Mouse (Mus musculus): Measurements from ENCODE around the gene Svs5. TPM values are rescaled to one million over a fixed set of nuclear protein-coding genes. Genes with fewer than 3 reads are reported as not detected.

The Svs5 gene
- polyA plus RNA-seq, 1 experiment from 2014 or later, result not detected

DNA sequence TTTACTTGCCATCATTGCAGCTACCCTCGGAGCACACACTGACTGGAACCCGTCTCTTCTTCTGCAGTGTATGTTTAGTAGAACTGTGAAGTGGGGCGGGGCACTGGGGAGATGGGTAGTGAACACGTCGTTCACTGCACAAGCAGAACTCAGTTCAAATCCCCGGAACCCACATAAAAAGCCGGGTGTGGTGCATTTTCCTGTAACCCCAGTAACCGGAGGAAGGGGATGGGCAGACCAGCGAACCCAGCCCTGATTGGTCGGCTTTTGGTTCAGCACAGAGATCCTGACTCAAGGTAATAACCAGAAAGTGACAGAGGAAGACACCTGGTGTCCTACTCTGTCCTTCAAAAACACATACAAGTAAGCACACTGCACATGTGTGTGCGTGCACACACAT is 20.8 kb downstream of the Svs5 start:
- H3K4me3 ChIP-seq (ENCODE audit: low read length), result no peak overlapping the region
- no peaks in the 10 kb centered on the region for H3K4me1 ChIP-seq (ENCODE audit: control insufficient read depth, insufficient read depth, low read length)
- H3K27ac ChIP-seq (ENCODE audit: low read length), result no peak overlapping the region
- 83% methylated on average over 11 of the region's 11 CpGs for WGBS
- no peaks in the 10 kb centered on the region for H3K36me3 ChIP-seq (ENCODE audit: control insufficient read depth, insufficient read depth)
- no peak overlapping the region for H3K4me2 ChIP-seq (ENCODE audit: low read depth, low read length)
- H3K9me3 ChIP-seq (replicated peaks; ENCODE audit: control insufficient read depth, low read length), result no peaks in the 10 kb centered on the region; the same call in 1 of the 2 replicates
- no peaks in the 10 kb centered on the region; the same call in 1 of the 2 replicates for H3K27me3 ChIP-seq (ENCODE audit: control insufficient read depth, insufficient read depth, low read length)
- no peak overlapping the region for H3K9ac ChIP-seq (ENCODE audit: low read length)
- no peak for ATAC-seq (replicated peaks; ENCODE audit: extremely low read depth, insufficient read depth, low FRiP score)

DNA sequence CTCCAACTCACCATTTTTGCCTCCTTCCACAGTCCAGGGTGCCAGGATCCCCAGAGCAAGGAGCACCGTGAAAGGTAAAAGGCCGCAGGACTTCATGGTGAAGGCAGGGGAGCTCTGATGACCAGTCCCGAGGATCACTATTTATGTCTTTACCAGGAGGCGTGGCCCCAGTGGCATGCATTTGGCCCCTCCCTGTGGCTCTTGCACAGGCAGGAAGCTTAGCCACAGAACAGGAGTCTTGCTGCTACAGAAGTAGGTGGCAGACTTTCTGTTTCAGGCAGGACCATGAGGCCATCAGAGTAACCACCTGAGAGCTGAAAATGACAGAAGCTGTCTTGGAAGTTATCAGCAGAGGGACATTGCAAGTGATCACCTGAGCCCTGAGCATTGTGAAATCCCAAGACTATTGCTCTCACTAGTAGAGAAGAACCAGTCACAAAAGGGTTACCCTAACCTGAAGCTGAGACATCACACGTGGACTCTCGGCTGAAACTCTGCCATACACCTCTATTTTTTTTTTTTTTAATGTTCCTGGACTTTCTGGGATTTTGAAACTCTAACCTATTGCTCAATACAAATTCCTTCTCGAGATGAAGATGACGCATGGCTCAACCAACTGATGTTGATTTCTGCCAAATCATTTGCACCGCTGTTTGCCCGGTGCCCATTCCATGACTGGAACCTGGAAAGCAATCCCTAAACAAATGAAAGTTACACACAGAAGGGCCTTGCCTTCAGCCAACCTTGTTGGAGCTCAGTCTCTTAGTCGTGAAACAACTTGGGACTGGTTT is 23.8 kb downstream of the Svs5 start:
- Histone ChIP-seq H3K4me2 (ENCODE audit: low read depth, low read length) (no peak overlapping the region), H3K4me3 (ENCODE audit: low read length) (no peak overlapping the region), H3K9ac (ENCODE audit: low read length) (no peak overlapping the region), H3K27me3 (ENCODE audit: control insufficient read depth, insufficient read depth, low read length) (no peaks in the 10 kb centered on the region; the same call in none of the 2 replicates), H3K4me1 (ENCODE audit: control insufficient read depth, insufficient read depth, low read length) (no peaks in the 10 kb centered on the region), H3K27ac (ENCODE audit: low read length) (no peak overlapping the region), H3K36me3 (ENCODE audit: control insufficient read depth, insufficient read depth) (no peaks in the 10 kb centered on the region), H3K9me3 (replicated peaks; ENCODE audit: control insufficient read depth, low read length) (no peaks in the 10 kb centered on the region)
- ATAC-seq (replicated peaks; ENCODE audit: extremely low read depth, insufficient read depth, low FRiP score), result no peak
- 70% methylated on average over 11 of the region's 11 CpGs for WGBS

DNA sequence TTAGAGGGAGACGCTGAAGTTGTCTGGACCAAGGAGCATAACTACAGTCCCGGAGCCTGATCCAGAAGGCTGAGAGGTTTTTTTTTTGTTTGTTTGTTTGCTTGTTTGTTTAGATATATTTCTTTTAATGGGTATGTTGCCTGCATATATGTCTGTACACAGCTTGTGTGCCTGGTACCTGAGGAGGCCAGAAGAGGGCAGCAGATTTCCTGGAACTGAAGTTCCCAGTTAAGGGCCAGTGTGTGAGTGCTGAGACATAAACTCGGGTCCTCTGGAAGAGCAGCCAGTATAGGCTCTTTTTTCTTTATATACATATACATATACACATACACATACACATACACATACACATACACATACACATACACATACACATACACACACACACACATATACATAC is 25.8 kb downstream of the Svs5 start:
- no peak for ATAC-seq (replicated peaks; ENCODE audit: extremely low read depth, insufficient read depth, low FRiP score)
- Histone ChIP-seq H3K27ac (ENCODE audit: low read length) (no peak overlapping the region), H3K27me3 (ENCODE audit: control insufficient read depth, insufficient read depth, low read length) (no peaks in the 10 kb centered on the region; the same call in none of the 2 replicates), H3K9me3 (replicated peaks; ENCODE audit: control insufficient read depth, low read length) (no peaks in the 10 kb centered on the region), H3K9ac (ENCODE audit: low read length) (no peak overlapping the region), H3K4me3 (ENCODE audit: low read length) (no peak overlapping the region), H3K4me1 (ENCODE audit: control insufficient read depth, insufficient read depth, low read length) (no peaks in the 10 kb centered on the region), H3K4me2 (ENCODE audit: low read depth, low read length) (no peak overlapping the region), H3K36me3 (ENCODE audit: control insufficient read depth, insufficient read depth) (no peaks in the 10 kb centered on the region)
- WGBS, result 71% methylated on average over 3 of the region's 3 CpGs

- Histone ChIP-seq H3K4me2 (ENCODE audit: low read depth, low read length) (no peak overlapping the region), H3K27me3 (ENCODE audit: control insufficient read depth, insufficient read depth, low read length) (no peaks in the 10 kb centered on the region; the same call in none of the 2 replicates), H3K36me3 (ENCODE audit: control insufficient read depth, insufficient read depth) (no peaks in the 10 kb centered on the region), H3K9me3 (replicated peaks; ENCODE audit: control insufficient read depth, low read length) (no peaks in the 10 kb centered on the region), H3K4me3 (ENCODE audit: low read length) (no peak overlapping the region), H3K9ac (ENCODE audit: low read length) (no peak overlapping the region), H3K4me1 (ENCODE audit: control insufficient read depth, insufficient read depth, low read length) (no peaks in the 10 kb centered on the region), H3K27ac (ENCODE audit: low read length) (no peak overlapping the region)
- ATAC-seq (replicated peaks; ENCODE audit: extremely low read depth, insufficient read depth, low FRiP score), result no peak
- WGBS, result 81% methylated on average over 5 of the region's 5 CpGs
Observed at GRCm38 (mm10) chr2:164359031-164359430, 26.5 kb downstream of the Svs5 start.

- no peak for ATAC-seq (replicated peaks; ENCODE audit: extremely low read depth, insufficient read depth, low FRiP score)
- H3K4me3 ChIP-seq (ENCODE audit: low read length), result no peak overlapping the region
- no peak overlapping the region for H3K9ac ChIP-seq (ENCODE audit: low read length)
- 75% methylated on average over 5 of the region's 5 CpGs for WGBS
- H3K9me3 ChIP-seq (replicated peaks; ENCODE audit: control insufficient read depth, low read length), result no peaks in the 10 kb centered on the region
- H3K36me3 ChIP-seq (ENCODE audit: control insufficient read depth, insufficient read depth), result no peaks in the 10 kb centered on the region
- H3K27ac ChIP-seq (ENCODE audit: low read length), result no peak overlapping the region
- no peak overlapping the region for H3K4me2 ChIP-seq (ENCODE audit: low read depth, low read length)
- no peaks in the 10 kb centered on the region for H3K4me1 ChIP-seq (ENCODE audit: control insufficient read depth, insufficient read depth, low read length)
- no peaks in the 10 kb centered on the region; the same call in none of the 2 replicates for H3K27me3 ChIP-seq (ENCODE audit: control insufficient read depth, insufficient read depth, low read length)
Observed at GRCm38 (mm10) chr2:164359668-164360067, 27.1 kb downstream of the Svs5 start.

GRCm38 (mm10) chr2:164360974-164361657 is 28.6 kb downstream of the Svs5 start:
- no peak overlapping the region for H3K4me2 ChIP-seq (ENCODE audit: low read depth, low read length)
- no peaks in the 10 kb centered on the region for H3K4me1 ChIP-seq (ENCODE audit: control insufficient read depth, insufficient read depth, low read length)
- no peaks in the 10 kb centered on the region for H3K36me3 ChIP-seq (ENCODE audit: control insufficient read depth, insufficient read depth)
- H3K9me3 ChIP-seq (replicated peaks; ENCODE audit: control insufficient read depth, low read length), result no peaks in the 10 kb centered on the region
- no peak overlapping the region for H3K27ac ChIP-seq (ENCODE audit: low read length)
- H3K4me3 ChIP-seq (ENCODE audit: low read length), result no peak overlapping the region
- no peaks in the 10 kb centered on the region; the same call in none of the 2 replicates for H3K27me3 ChIP-seq (ENCODE audit: control insufficient read depth, insufficient read depth, low read length)
- 32% methylated on average over 13 of the region's 13 CpGs for WGBS
- no peak for ATAC-seq (replicated peaks; ENCODE audit: extremely low read depth, insufficient read depth, low FRiP score)
- H3K9ac ChIP-seq (ENCODE audit: low read length), result no peak overlapping the region

- Histone ChIP-seq H3K27me3 (ENCODE audit: control insufficient read depth, insufficient read depth, low read length) (no peaks in the 10 kb centered on the region; the same call in 1 of the 2 replicates), H3K4me1 (ENCODE audit: control insufficient read depth, insufficient read depth, low read length) (no peaks in the 10 kb centered on the region), H3K36me3 (ENCODE audit: control insufficient read depth, insufficient read depth) (no peaks in the 10 kb centered on the region), H3K9me3 (replicated peaks; ENCODE audit: control insufficient read depth, low read length) (no peaks in the 10 kb centered on the region), H3K9ac (ENCODE audit: low read length) (no peak overlapping the region), H3K27ac (ENCODE audit: low read length) (no peak overlapping the region), H3K4me3 (ENCODE audit: low read length) (no peak overlapping the region), H3K4me2 (ENCODE audit: low read depth, low read length) (no peak overlapping the region)
- ATAC-seq (replicated peaks; ENCODE audit: extremely low read depth, insufficient read depth, low FRiP score), result no peak
- WGBS, result 44% methylated on average over 3 of the region's 3 CpGs
Observed at GRCm38 (mm10) chr2:164366947-164367346, 34.4 kb downstream of the Svs5 start.

DNA sequence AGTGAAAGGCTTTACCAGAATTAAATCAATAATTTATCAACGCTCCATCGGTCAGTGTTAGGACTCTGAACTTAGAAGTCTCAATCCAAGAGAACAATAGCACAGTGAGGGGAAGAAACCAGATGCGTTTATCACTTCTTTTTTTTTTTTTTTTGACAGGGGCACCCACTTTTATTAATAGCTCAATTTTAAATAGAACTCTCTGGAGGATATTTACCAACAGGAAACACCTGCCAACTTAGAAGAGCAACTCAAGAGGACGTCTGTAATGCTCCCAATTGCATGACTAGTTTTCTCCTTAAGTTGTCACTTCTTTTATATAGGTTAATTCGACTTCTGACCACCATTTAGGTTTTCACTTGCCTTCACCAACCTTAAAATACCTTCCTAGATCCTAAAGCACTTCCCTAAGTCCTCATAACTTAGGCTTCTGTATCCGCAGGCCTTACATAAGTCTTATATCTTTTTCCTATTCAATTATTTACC is 36.1 kb downstream of the Svs5 start:
- H3K4me3 ChIP-seq (ENCODE audit: low read length), result no peak overlapping the region
- H3K36me3 ChIP-seq (ENCODE audit: control insufficient read depth, insufficient read depth), result no peaks in the 10 kb centered on the region
- no peak overlapping the region for H3K4me2 ChIP-seq (ENCODE audit: low read depth, low read length)
- no peaks in the 10 kb centered on the region; the same call in 1 of the 2 replicates for H3K27me3 ChIP-seq (ENCODE audit: control insufficient read depth, insufficient read depth, low read length)
- H3K4me1 ChIP-seq (ENCODE audit: control insufficient read depth, insufficient read depth, low read length), result no peaks in the 10 kb centered on the region
- ATAC-seq (replicated peaks; ENCODE audit: extremely low read depth, insufficient read depth, low FRiP score), result no peak
- no peaks in the 10 kb centered on the region for H3K9me3 ChIP-seq (replicated peaks; ENCODE audit: control insufficient read depth, low read length)
- no peak overlapping the region for H3K9ac ChIP-seq (ENCODE audit: low read length)
- 71% methylated on average over 6 of the region's 6 CpGs for WGBS
- H3K27ac ChIP-seq (ENCODE audit: low read length), result no peak overlapping the region

- H3K9me3 ChIP-seq (replicated peaks; ENCODE audit: control insufficient read depth, low read length), result no peaks in the 10 kb centered on the region
- no peaks in the 10 kb centered on the region for H3K27me3 ChIP-seq (ENCODE audit: control insufficient read depth, insufficient read depth, low read length)
- no peak overlapping the region for H3K4me3 ChIP-seq (ENCODE audit: low read length)
- H3K27ac ChIP-seq (ENCODE audit: low read length), result no peak overlapping the region
- H3K4me2 ChIP-seq (ENCODE audit: low read depth, low read length), result no peak overlapping the region
- no peaks in the 10 kb centered on the region for H3K36me3 ChIP-seq (ENCODE audit: control insufficient read depth, insufficient read depth)
- no peak overlapping the region for H3K9ac ChIP-seq (ENCODE audit: low read length)
- H3K4me1 ChIP-seq (ENCODE audit: control insufficient read depth, insufficient read depth, low read length), result no peaks in the 10 kb centered on the region
- ATAC-seq (replicated peaks; ENCODE audit: extremely low read depth, insufficient read depth, low FRiP score), result no peak
- 73% methylated on average over 3 of the region's 3 CpGs for WGBS
Observed at GRCm38 (mm10) chr2:164371371-164371770, 38.8 kb downstream of the Svs5 start.
